Comparison of ENCODE assay signal across 21 mouse cellular contexts in genomic region chr5:129578201-129578600, GRCm38 (mm10). TPM values are rescaled to one million over a fixed set of nuclear protein-coding genes. Genes with fewer than 3 reads are reported as not detected.
DNase-seq lines count a peak whose midpoint lies in the region; ATAC-seq and TF ChIP-seq lines count a peak whose summit lies in the region.
"Had no signal": no experiment of that assay in that cellular context is flagged by ENCODE, and none has a peak within 500 bp of the region (broad histone marks: within the 10 kb centered on the region; RNA-seq: fewer than 3 reads in every experiment).

No protein-coding gene starts in this region.

- WGBS in midbrain, embryonic 14.5 days: 60% methylated on average over 12 of the region's 12 CpGs
- 52% methylated on average over 12 of the region's 12 CpGs for WGBS in midbrain, embryonic 16.5 days
- 32% methylated on average over 12 of the region's 12 CpGs for whole genome bisulfite sequencing in cerebellum, adult 2 months

- intact Hi-C loops in gastrocnemius, postnatal 14 days (cut with DNase I; ENCODE audit: low total_unique reads): no loop called here

- H3K9ac ChIP-seq in midbrain, embryonic 14.5 days (replicated peaks; ENCODE audit: low read length): no peak overlapping the region
- no peak overlapping the region for H3K9ac ChIP-seq in midbrain, embryonic 16.5 days (ENCODE audit: low read depth, low read length)
- H3K9ac ChIP-seq: forebrain, embryonic 15.5 days; heart, embryonic 12.5 days; liver, embryonic 13.5 days; neural tube, embryonic 12.5 days had no signal

- TF ChIP-seq POLR2A in cerebellum, adult 2 months (IDR thresholded peaks at IDR 0.05; ENCODE audit: borderline replicate concordance, insufficient read depth, low read length): no peak

- H3K9me3 ChIP-seq in midbrain, embryonic 14.5 days (ENCODE audit: control insufficient read depth, low read length): no peaks in the 10 kb centered on the region
- H3K9me3 ChIP-seq in midbrain, embryonic 16.5 days (replicated peaks; ENCODE audit: control insufficient read depth, low read length, poor library complexity, severe bottlenecking): no peaks in the 10 kb centered on the region
- H3K9me3 ChIP-seq: embryonic facial prominence, embryonic 10.5 days; forebrain, embryonic 15.5 days; heart, embryonic 12.5 days; liver, embryonic 13.5 days; neural tube, embryonic 12.5 days had no signal

- no peaks in the 10 kb centered on the region for H3K36me3 ChIP-seq in midbrain, embryonic 14.5 days (ENCODE audit: control insufficient read depth, insufficient read depth, low read length)
- H3K36me3 ChIP-seq in midbrain, embryonic 16.5 days (ENCODE audit: control insufficient read depth, insufficient read depth, low read length): no peaks in the 10 kb centered on the region
- H3K36me3 ChIP-seq: embryonic facial prominence, embryonic 10.5 days; forebrain, embryonic 15.5 days; liver, embryonic 13.5 days; neural tube, embryonic 12.5 days had no signal

- no peak overlapping the region for H3K4me2 ChIP-seq in midbrain, embryonic 14.5 days (ENCODE audit: low read length)
- H3K4me2 ChIP-seq in midbrain, embryonic 16.5 days (ENCODE audit: low read length): no peak overlapping the region
- H3K4me2 ChIP-seq: forebrain, embryonic 15.5 days; heart, embryonic 12.5 days; liver, embryonic 13.5 days; neural tube, embryonic 12.5 days had no signal

- H3K4me3 ChIP-seq in midbrain, embryonic 14.5 days (replicated peaks; ENCODE audit: low read depth, low read length): no peak overlapping the region
- no peak overlapping the region for H3K4me3 ChIP-seq in midbrain, embryonic 16.5 days (ENCODE audit: low read depth, low read length)
- H3K4me3 ChIP-seq in cerebellum, adult 2 months (replicated peaks; ENCODE audit: insufficient read depth, low read depth, low read length): no peak overlapping the region
- H3K4me3 ChIP-seq: embryonic facial prominence, embryonic 10.5 days; forebrain, embryonic 15.5 days; heart, embryonic 12.5 days; left cerebral cortex, adult 2 months; liver, embryonic 13.5 days; neural tube, embryonic 12.5 days had no signal

- TF ChIP-seq CTCF in cerebellum, adult 2 months (IDR thresholded peaks at IDR 0.05; ENCODE audit: borderline replicate concordance, insufficient read depth, low read depth, low read length): no peak

- peaks cover 10% of the 10 kb centered on the region; the same call in 1 of the 2 replicates for H3K27me3 ChIP-seq in midbrain, embryonic 14.5 days (ENCODE audit: control insufficient read depth, insufficient read depth, low read length)
- H3K27me3 ChIP-seq in midbrain, embryonic 16.5 days (ENCODE audit: control insufficient read depth, insufficient read depth, low read depth, low read length): peaks cover 9% of the 10 kb centered on the region; the same call in 1 of the 2 replicates
- no peaks in the 10 kb centered on the region for H3K27me3 ChIP-seq in cerebellum, adult 2 months (ENCODE audit: control insufficient read depth, insufficient read depth, low read length)
- H3K27me3 ChIP-seq: forebrain, embryonic 15.5 days; Patski had no signal

- no peak overlapping the region for H3K27ac ChIP-seq in midbrain, embryonic 14.5 days (replicated peaks; ENCODE audit: low read depth, low read length)
- H3K27ac ChIP-seq in midbrain, embryonic 16.5 days (ENCODE audit: low read length): no peak overlapping the region
- no peak overlapping the region for H3K27ac ChIP-seq in cerebellum, adult 2 months (ENCODE audit: insufficient read depth, low read length)
- H3K27ac ChIP-seq: embryonic facial prominence, embryonic 10.5 days; forebrain, embryonic 15.5 days; left cerebral cortex, adult 2 months; liver, embryonic 13.5 days; neural tube, embryonic 12.5 days had no signal

- no peak for ATAC-seq in midbrain, embryonic 14.5 days (ENCODE audit: low FRiP score, low TSS enrichment)
- no peak for ATAC-seq in midbrain, embryonic 16.5 days
- 0 out of 2 replicates have a peak, but pooled peaks have one; percentile 17 for ATAC-seq in common myeloid progenitor, adult 5-6 weeks (replicated peaks; ENCODE audit: low read depth, poor library complexity, severe bottlenecking)
- ATAC-seq: forebrain, embryonic 15.5 days; Patski had no signal

- DNase-seq in cerebellum, postnatal 10 days: peak; percentile 36 to 46
- no peak for DNase-seq in cerebellum, postnatal 25 days
- DNase-seq in midbrain, embryonic 14.5 days: peak; percentile 47
- peak; percentile 80 to 86 for DNase-seq in kidney, postnatal 36 days
- no peak for DNase-seq in gastrocnemius, postnatal 14 days
- DNase-seq in cerebellum, adult 2 months: no peak
- DNase-seq: cerebellum, postnatal 14 days; heart, postnatal 36 days; liver, embryonic 13.5 days; lung, postnatal 14 days; thymus, postnatal 14 days had no signal

- no peaks in the 10 kb centered on the region; the same call in 1 of the 2 replicates for H3K4me1 ChIP-seq in midbrain, embryonic 14.5 days (ENCODE audit: control insufficient read depth, insufficient read depth, low read length)
- peaks cover 2% of the 10 kb centered on the region for H3K4me1 ChIP-seq in midbrain, embryonic 16.5 days (ENCODE audit: control insufficient read depth, insufficient read depth, low read length)
- 0 out of 2 replicates have a peak, but pooled peaks cover 4% of the 10 kb centered on the region for H3K4me1 ChIP-seq in cerebellum, adult 2 months (ENCODE audit: control insufficient read depth, insufficient read depth, low read length)
- H3K4me1 ChIP-seq: embryonic facial prominence, embryonic 10.5 days; heart, embryonic 12.5 days; neural tube, embryonic 12.5 days had no signal

RNA-seq across cellular contexts. Expression of gene Mmp17, which starts 5.8 kb away (rescaled TPM):
- 7.3 and 8.3 TPM in 2 replicates for polyA plus RNA-seq in midbrain, embryonic 14.5 days (2014; fragmentation: Nextera tagmentation; extraction: Ambion mirVana)
- 11.1 and 11.7 TPM in 2 replicates for polyA plus RNA-seq in midbrain, embryonic 16.5 days (2015; fragmentation: Nextera tagmentation; extraction: Ambion mirVana)
- total RNA-seq in common myeloid progenitor, adult 5-6 weeks (2017): 0.05 TPM in 1 of 2 replicates, not detected in the other
- 1 to 10 TPM in 1 of 2 experiments, under 1 TPM in 1; 0.86 to 1.2 TPM for total RNA-seq in gastrocnemius, postnatal 14 days (2021)
- polyA plus RNA-seq in cerebellum, adult 2 months (2012; rRNA removed): 22.8 and 25.2 TPM in 2 replicates
- total RNA-seq: granulocyte monocyte progenitor cell, adult 5-6 weeks; megakaryocyte-erythroid progenitor cell, adult 5-6 weeks had no signal

Comparison
In these comparisons a context has a peak if more than half of its experiments do, and no peak if none do; other contexts are left out.
1. DNase-seq: peak in cerebellum, postnatal 10 days (2 of 2), midbrain, embryonic 14.5 days (single experiment) and kidney, postnatal 36 days (2 of 2); none in cerebellum, postnatal 25 days (0 of 2), gastrocnemius, postnatal 14 days (single experiment) and cerebellum, adult 2 months (0 of 2).